Mouse (Mus musculus) erythroblast, embryonic 14.5 days (primary cell): ENCODE data around the gene Edem2. TPM values are rescaled to one million over a fixed set of nuclear protein-coding genes. Genes with fewer than 3 reads are reported as not detected.
"Not testable (repeated sequence)": the region's sequence is repeated elsewhere in the genome, so short reads cannot be mapped to it uniquely, and the experiment has no call there.

Experiments
- H3K27me3 ChIP-seq: 2 replicates; pipeline ENCODE4 v1.6.1; 2012; ENCODE audit warnings: inconsistent platforms; ENCODE audit not compliant: control insufficient read depth
- H3K36me3 ChIP-seq: 2 replicates; pipeline ENCODE4 v1.6.1; 2012; ENCODE audit warnings: mild to moderate bottlenecking, inconsistent platforms; ENCODE audit not compliant: control insufficient read depth
- H3K4me1 ChIP-seq: 2 replicates; pipeline ENCODE4 v1.6.1; 2012; ENCODE audit warnings: inconsistent platforms; ENCODE audit not compliant: control insufficient read depth
- H3K4me3 ChIP-seq: replicated peaks from 2 replicates; pipeline ENCODE3; 2012; ENCODE audit warnings: moderate library complexity, mild to moderate bottlenecking, inconsistent platforms
- H3K9me3 ChIP-seq: 2 replicates; pipeline ENCODE4 v1.6.1; 2012; ENCODE audit warnings: low read length, inconsistent platforms, mixed read lengths; ENCODE audit not compliant: control insufficient read depth
- GATA1 ChIP-seq: IDR thresholded peaks from 2 replicates; pipeline ENCODE4 v1.6.1; 2012; ENCODE audit warnings: low read length, inconsistent platforms, mixed read lengths
- TAL1 ChIP-seq: IDR thresholded peaks from 3 replicates; pipeline ENCODE4 v1.6.1; 2012; ENCODE audit warnings: low read length, inconsistent platforms, mixed read lengths
- polyA plus RNA-seq: library from polyadenylated mRNA; stranded (reverse); fragments of >175 nt; gene quantifications from 2 replicates; pipeline ENCODE4 v1.2.3, GENCODE M21; 2012

Edem2 gene
- polyA plus RNA-seq, 1 experiment, result 2.8 TPM

- no peak for TF ChIP-seq GATA1
- no peak for TF ChIP-seq TAL1
- Histone ChIP-seq H3K9me3 (no peaks in the 10 kb centered on the region), H3K27me3 (no peaks in the 10 kb centered on the region), H3K36me3 (peaks cover 30% of the 10 kb centered on the region), H3K4me1 (no peaks in the 10 kb centered on the region), H3K4me3 (no peak overlapping the region)
Measured at GRCm38 (mm10) chr2:155720585-155720984, 8.7 kb downstream of the Edem2 start.

- H3K9me3 ChIP-seq, result no peaks in the 10 kb centered on the region
- TF ChIP-seq TAL1 (no peak), GATA1 (no peak; the same call in 1 of the 2 replicates)
- no peaks in the 10 kb centered on the region for H3K27me3 ChIP-seq
- H3K36me3 ChIP-seq, result peaks cover 42% of the 10 kb centered on the region
- H3K4me3 ChIP-seq, result no peak overlapping the region
- no peaks in the 10 kb centered on the region for H3K4me1 ChIP-seq
Measured at GRCm38 (mm10) chr2:155717082-155717990, 11.9 kb downstream of the Edem2 start.

- H3K4me3 ChIP-seq, result no peak overlapping the region
Measured at GRCm38 (mm10) chr2:155710557-155710956, 18.7 kb downstream of the Edem2 start.

GRCm38 (mm10) chr2:155707251-155707650 lies 22.0 kb downstream of the Edem2 start:
- Histone ChIP-seq H3K9me3 (no peaks in the 10 kb centered on the region), H3K4me1 (no peaks in the 10 kb centered on the region), H3K36me3 (peaks cover 55% of the 10 kb centered on the region), H3K27me3 (no peaks in the 10 kb centered on the region), H3K4me3 (no peak overlapping the region)
- TF ChIP-seq TAL1 (no peak), GATA1 (no peak)

More at GRCm38 (mm10) chr2:155710557-155710956, 18.7 kb downstream of the Edem2 start:
- TF ChIP-seq TAL1, result no peak
- TF ChIP-seq GATA1, result no peak
- no peaks in the 10 kb centered on the region for H3K4me1 ChIP-seq
- peaks cover 60% of the 10 kb centered on the region for H3K36me3 ChIP-seq
- H3K27me3 ChIP-seq, result no peaks in the 10 kb centered on the region
- H3K9me3 ChIP-seq, result no peaks in the 10 kb centered on the region

- TF ChIP-seq TAL1 (no peak), GATA1 (no peak)
- Histone ChIP-seq H3K4me1 (no peaks in the 10 kb centered on the region), H3K9me3 (no peaks in the 10 kb centered on the region), H3K27me3 (no peaks in the 10 kb centered on the region), H3K4me3 (no peak overlapping the region), H3K36me3 (peaks cover 44% of the 10 kb centered on the region)
Measured at GRCm38 (mm10) chr2:155703630-155704029, 25.6 kb downstream of the Edem2 start.

- Histone ChIP-seq H3K4me1 (peaks cover 3% of the 10 kb centered on the region), H3K27me3 (no peaks in the 10 kb centered on the region), H3K9me3 (no peaks in the 10 kb centered on the region), H3K36me3 (peaks cover 31% of the 10 kb centered on the region), H3K4me3 (no peak overlapping the region)
- no peak for TF ChIP-seq GATA1
- TF ChIP-seq TAL1, result no peak
Measured at GRCm38 (mm10) chr2:155701399-155701919, 27.8 kb downstream of the Edem2 start.

GRCm38 (mm10) chr2:155698443-155698842 lies 30.8 kb downstream of the Edem2 start:
- not testable (repeated sequence) for H3K27me3 ChIP-seq, H3K9me3 ChIP-seq

GRCm38 (mm10) chr2:155696851-155697250 lies 32.4 kb downstream of the Edem2 start:
- TF ChIP-seq TAL1 (no peak), GATA1 (no peak)
- Histone ChIP-seq H3K36me3 (peaks cover 7% of the 10 kb centered on the region; the same call in 1 of the 2 replicates), H3K9me3 (no peaks in the 10 kb centered on the region), H3K4me1 (peaks cover 12% of the 10 kb centered on the region), H3K27me3 (no peaks in the 10 kb centered on the region), H3K4me3 (no peak overlapping the region)

More at GRCm38 (mm10) chr2:155698443-155698842, 30.8 kb downstream of the Edem2 start:
- not testable (repeated sequence) for H3K4me1 ChIP-seq, H3K4me3 ChIP-seq
- peaks cover 13% of the 10 kb centered on the region for H3K36me3 ChIP-seq

GRCm38 (mm10) chr2:155696091-155696558 lies 33.1 kb downstream of the Edem2 start:
- Histone ChIP-seq H3K4me3 (no peak overlapping the region), H3K27me3 (no peaks in the 10 kb centered on the region), H3K4me1 (peaks cover 19% of the 10 kb centered on the region), H3K36me3 (peaks cover 3% of the 10 kb centered on the region; the same call in 1 of the 2 replicates), H3K9me3 (no peaks in the 10 kb centered on the region)
- TF ChIP-seq GATA1, result no peak
- TF ChIP-seq TAL1, result no peak
